Mouse (Mus musculus) kidney, postnatal 25 days (tissue): ENCODE results near the gene Jam2.

Experiments used
- DNase-seq, 2 experiments: peaks; one replicate each; pipeline ENCODE4 v3.0.0; 2021; ENCODE audit warnings: mixed read lengths in 2 of 2

Jam2 gene

DNA sequence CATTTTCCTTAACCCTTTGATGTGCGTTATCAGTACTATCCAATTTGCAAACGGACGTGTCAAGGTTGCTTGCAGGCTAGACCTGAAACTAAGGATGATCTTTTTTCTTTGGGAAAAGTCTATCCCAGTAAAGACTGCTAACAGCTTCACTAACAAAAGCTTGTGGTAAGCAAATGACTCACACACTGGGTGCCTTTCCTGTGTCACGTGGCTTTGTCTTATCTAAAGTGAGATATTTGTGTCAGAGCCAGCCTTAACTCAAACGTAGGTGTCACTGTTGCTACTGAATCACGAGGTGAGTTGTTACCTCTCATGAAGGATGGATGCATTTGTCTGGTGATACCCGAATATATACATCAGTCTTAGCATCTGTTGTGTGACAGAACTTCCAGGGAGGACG lies 90.7 kb downstream of the Jam2 start:
- no peak for DNase-seq

DNA sequence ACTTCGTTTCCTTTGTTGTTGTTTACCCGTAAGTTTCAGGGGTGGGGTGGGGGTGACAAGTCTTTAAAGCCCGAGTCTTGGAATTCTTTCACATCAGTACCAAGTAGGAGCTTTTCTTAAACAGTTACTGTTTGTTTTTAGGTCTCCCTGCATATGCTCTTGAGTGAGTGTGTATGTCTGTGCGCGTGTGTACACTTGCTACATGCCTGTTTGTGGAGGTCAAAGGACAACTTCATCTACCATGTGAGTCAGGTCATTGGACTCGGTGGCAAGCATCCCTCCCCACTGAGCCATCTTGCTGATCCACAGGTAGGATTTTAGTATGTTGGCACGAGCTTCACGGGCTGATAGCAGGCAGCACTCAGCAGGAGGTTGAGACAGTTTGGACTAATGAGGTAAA lies 99.9 kb downstream of the Jam2 start:
- DNase-seq = no peak

DNA sequence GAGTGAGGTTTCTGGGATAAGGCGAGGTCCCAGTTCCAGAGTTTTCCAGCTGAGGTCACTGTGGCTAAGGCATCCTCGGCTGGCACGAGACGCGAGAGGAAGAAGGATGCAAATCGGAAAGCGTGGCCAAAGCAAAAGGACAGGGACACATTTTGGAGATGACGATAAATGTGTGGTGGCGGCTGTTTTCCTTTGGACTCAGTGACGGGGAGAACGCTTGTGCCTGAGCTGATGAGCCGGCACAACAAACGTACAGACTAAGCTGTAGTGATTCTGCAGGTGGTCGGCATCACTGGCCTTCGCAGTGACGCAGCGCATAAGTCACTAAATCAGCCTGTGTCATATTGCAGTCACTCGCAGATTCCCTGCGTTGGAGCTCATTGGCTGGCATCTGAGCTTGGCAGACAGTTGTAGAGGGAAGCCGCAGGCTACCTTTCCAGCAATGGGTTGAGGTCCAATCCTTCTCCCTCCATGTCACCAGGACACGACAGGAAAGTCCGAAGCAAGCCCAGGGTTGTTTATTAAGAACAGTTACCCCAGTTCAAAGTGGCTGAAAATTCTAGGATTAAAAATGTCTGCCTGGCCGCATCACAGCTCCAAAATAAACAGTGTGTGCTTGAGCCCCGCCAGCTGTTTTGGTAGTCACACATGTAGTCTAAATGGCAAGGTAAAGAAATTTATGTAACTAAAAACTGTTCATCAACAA lies 101.2 kb downstream of the Jam2 start:
- peak in 1 of 2 experiments; percentile 35 for DNase-seq
